Mouse (Mus musculus): Measurements from ENCODE around the gene Ackr3. TPM values are rescaled to one million over a fixed set of nuclear protein-coding genes. Genes with fewer than 3 reads are reported as not detected.

Ackr3 gene
- polyA plus RNA-seq, 1 experiment from 2014 or later = 22.2 TPM

- Histone ChIP-seq H3K9ac (ENCODE audit: low read length) (no peak overlapping the region), H3K36me3 (ENCODE audit: control insufficient read depth, insufficient read depth, low read length) (no peaks in the 10 kb centered on the region), H3K4me1 (ENCODE audit: control insufficient read depth, insufficient read depth, low read length) (no peaks in the 10 kb centered on the region), H3K4me2 (ENCODE audit: low read depth, low read length) (no peak overlapping the region), H3K27ac (ENCODE audit: low read length) (no peak overlapping the region), H3K9me3 (replicated peaks; ENCODE audit: control insufficient read depth, low read length) (no peaks in the 10 kb centered on the region), H3K4me3 (replicated peaks; ENCODE audit: low read length) (no peak overlapping the region), H3K27me3 (ENCODE audit: control insufficient read depth, insufficient read depth, low read length) (no peaks in the 10 kb centered on the region)
- ATAC-seq (ENCODE audit: insufficient read depth, low FRiP score) = no peak
- 75% methylated on average over 9 of the region's 9 CpGs for WGBS
These were observed 45.4 kb downstream of the Ackr3 start for GRCm38 (mm10) chr1:90248966-90249735.

GRCm38 (mm10) chr1:90250419-90250818 is 46.6 kb downstream of the Ackr3 start:
- Histone ChIP-seq H3K4me1 (ENCODE audit: control insufficient read depth, insufficient read depth, low read length) (no peaks in the 10 kb centered on the region), H3K4me2 (ENCODE audit: low read depth, low read length) (no peak overlapping the region), H3K27me3 (ENCODE audit: control insufficient read depth, insufficient read depth, low read length) (no peaks in the 10 kb centered on the region), H3K4me3 (replicated peaks; ENCODE audit: low read length) (no peak overlapping the region), H3K9me3 (replicated peaks; ENCODE audit: control insufficient read depth, low read length) (no peaks in the 10 kb centered on the region), H3K36me3 (ENCODE audit: control insufficient read depth, insufficient read depth, low read length) (no peaks in the 10 kb centered on the region), H3K9ac (ENCODE audit: low read length) (no peak overlapping the region), H3K27ac (ENCODE audit: low read length) (no peak overlapping the region)
- WGBS = 49% methylated on average over 6 of the region's 6 CpGs
- no peak for ATAC-seq (ENCODE audit: insufficient read depth, low FRiP score)

GRCm38 (mm10) chr1:90251156-90251555 is 47.4 kb downstream of the Ackr3 start:
- H3K27ac ChIP-seq (ENCODE audit: low read length) = no peak overlapping the region
- H3K9ac ChIP-seq (ENCODE audit: low read length) = no peak overlapping the region
- 66% methylated on average over 3 of the region's 3 CpGs for WGBS
- no peak overlapping the region for H3K4me2 ChIP-seq (ENCODE audit: low read depth, low read length)
- no peak for ATAC-seq (ENCODE audit: insufficient read depth, low FRiP score)
- H3K9me3 ChIP-seq (replicated peaks; ENCODE audit: control insufficient read depth, low read length) = no peaks in the 10 kb centered on the region
- H3K36me3 ChIP-seq (ENCODE audit: control insufficient read depth, insufficient read depth, low read length) = no peaks in the 10 kb centered on the region
- no peaks in the 10 kb centered on the region for H3K4me1 ChIP-seq (ENCODE audit: control insufficient read depth, insufficient read depth, low read length)
- no peaks in the 10 kb centered on the region for H3K27me3 ChIP-seq (ENCODE audit: control insufficient read depth, insufficient read depth, low read length)
- no peak overlapping the region for H3K4me3 ChIP-seq (replicated peaks; ENCODE audit: low read length)

- Histone ChIP-seq H3K9me3 (replicated peaks; ENCODE audit: control insufficient read depth, low read length) (no peaks in the 10 kb centered on the region), H3K4me2 (ENCODE audit: low read depth, low read length) (no peak overlapping the region), H3K4me1 (ENCODE audit: control insufficient read depth, insufficient read depth, low read length) (no peaks in the 10 kb centered on the region), H3K27me3 (ENCODE audit: control insufficient read depth, insufficient read depth, low read length) (no peaks in the 10 kb centered on the region), H3K9ac (ENCODE audit: low read length) (no peak overlapping the region), H3K27ac (ENCODE audit: low read length) (no peak overlapping the region), H3K36me3 (ENCODE audit: control insufficient read depth, insufficient read depth, low read length) (no peaks in the 10 kb centered on the region), H3K4me3 (replicated peaks; ENCODE audit: low read length) (no peak overlapping the region)
- WGBS = 74% methylated on average over 10 of the region's 10 CpGs
- no peak for ATAC-seq (ENCODE audit: insufficient read depth, low FRiP score)
These were observed 49.7 kb downstream of the Ackr3 start for GRCm38 (mm10) chr1:90253465-90253864.

GRCm38 (mm10) chr1:90258253-90258887 is 54.6 kb downstream of the Ackr3 start:
- Histone ChIP-seq H3K4me2 (ENCODE audit: low read depth, low read length) (no peak overlapping the region), H3K27me3 (ENCODE audit: control insufficient read depth, insufficient read depth, low read length) (no peaks in the 10 kb centered on the region), H3K4me3 (replicated peaks; ENCODE audit: low read length) (no peak overlapping the region), H3K27ac (ENCODE audit: low read length) (no peak overlapping the region), H3K9ac (ENCODE audit: low read length) (no peak overlapping the region), H3K4me1 (ENCODE audit: control insufficient read depth, insufficient read depth, low read length) (0 out of 2 replicates have a peak, but pooled peaks cover 2% of the 10 kb centered on the region), H3K36me3 (ENCODE audit: control insufficient read depth, insufficient read depth, low read length) (no peaks in the 10 kb centered on the region), H3K9me3 (replicated peaks; ENCODE audit: control insufficient read depth, low read length) (no peaks in the 10 kb centered on the region)
- WGBS = 75% methylated on average over 11 of the region's 11 CpGs
- no peak for ATAC-seq (ENCODE audit: insufficient read depth, low FRiP score)

GRCm38 (mm10) chr1:90260704-90261581 is 57.2 kb downstream of the Ackr3 start:
- Histone ChIP-seq H3K4me3 (replicated peaks; ENCODE audit: low read length) (no peak overlapping the region), H3K4me1 (ENCODE audit: control insufficient read depth, insufficient read depth, low read length) (0 out of 2 replicates have a peak, but pooled peaks cover 2% of the 10 kb centered on the region), H3K27me3 (ENCODE audit: control insufficient read depth, insufficient read depth, low read length) (no peaks in the 10 kb centered on the region), H3K36me3 (ENCODE audit: control insufficient read depth, insufficient read depth, low read length) (no peaks in the 10 kb centered on the region), H3K9ac (ENCODE audit: low read length) (no peak overlapping the region), H3K4me2 (ENCODE audit: low read depth, low read length) (no peak overlapping the region), H3K9me3 (replicated peaks; ENCODE audit: control insufficient read depth, low read length) (no peaks in the 10 kb centered on the region), H3K27ac (ENCODE audit: low read length) (no peak overlapping the region)
- ATAC-seq (ENCODE audit: insufficient read depth, low FRiP score) = no peak
- 82% methylated on average over 11 of the region's 11 CpGs for WGBS

- H3K4me1 ChIP-seq (ENCODE audit: control insufficient read depth, insufficient read depth, low read length) = 0 out of 2 replicates have a peak, but pooled peaks cover 2% of the 10 kb centered on the region
- no peak overlapping the region for H3K9ac ChIP-seq (ENCODE audit: low read length)
- no peak overlapping the region for H3K4me3 ChIP-seq (replicated peaks; ENCODE audit: low read length)
- H3K27ac ChIP-seq (ENCODE audit: low read length) = no peak overlapping the region
- H3K27me3 ChIP-seq (ENCODE audit: control insufficient read depth, insufficient read depth, low read length) = no peaks in the 10 kb centered on the region
- no peak for ATAC-seq (ENCODE audit: insufficient read depth, low FRiP score)
- H3K9me3 ChIP-seq (replicated peaks; ENCODE audit: control insufficient read depth, low read length) = no peaks in the 10 kb centered on the region
- no peaks in the 10 kb centered on the region for H3K36me3 ChIP-seq (ENCODE audit: control insufficient read depth, insufficient read depth, low read length)
- no peak overlapping the region for H3K4me2 ChIP-seq (ENCODE audit: low read depth, low read length)
- WGBS = 58% methylated on average over 8 of the region's 8 CpGs
These were observed 58.6 kb downstream of the Ackr3 start for GRCm38 (mm10) chr1:90262380-90262779.
